Mouse (Mus musculus) cerebellum, postnatal 10 days (tissue): ENCODE data around the gene Dut.

Experiments used
- DNase-seq, 2 experiments: peaks; one replicate each; pipeline ENCODE4 v3.0.0; 2021; ENCODE audit warnings: mixed read lengths in 2 of 2

The Dut gene

GRCm38 (mm10) chr2:125247108-125247961 lies at the start of gene Dut:
Dut (plus strand) TSS chr2:125247190.
- DNase-seq: peak; percentile 96 to 99

- peak; percentile 48 to 54 for DNase-seq
Measured at GRCm38 (mm10) chr2:125208894-125209596, 37.9 kb upstream of the Dut start.

GRCm38 (mm10) chr2:125211831-125212510 lies 35.0 kb upstream of the Dut start:
- DNase-seq: peak; percentile 65 to 66

GRCm38 (mm10) chr2:125214592-125214991 lies 32.4 kb upstream of the Dut start:
- peak; percentile 89 to 94 for DNase-seq

GRCm38 (mm10) chr2:125217286-125217685 lies 29.7 kb upstream of the Dut start:
- peak in 1 of 2 experiments; percentile 8 for DNase-seq

- peak; percentile 71 to 73 for DNase-seq
Measured at GRCm38 (mm10) chr2:125218566-125218965, 28.4 kb upstream of the Dut start.

- DNase-seq: no peak
Measured at GRCm38 (mm10) chr2:125219268-125219667, 27.7 kb upstream of the Dut start.

- DNase-seq: no peak
Measured at GRCm38 (mm10) chr2:125221673-125222072, 25.3 kb upstream of the Dut start.

GRCm38 (mm10) chr2:125228472-125229409 lies 18.2 kb upstream of the Dut start:
- no peak for DNase-seq

GRCm38 (mm10) chr2:125232183-125232582 lies 14.8 kb upstream of the Dut start:
- DNase-seq: no peak

- DNase-seq: no peak
Measured at GRCm38 (mm10) chr2:125233537-125233936, 13.5 kb upstream of the Dut start.

- DNase-seq: no peak
Measured at GRCm38 (mm10) chr2:125234049-125234448, 12.9 kb upstream of the Dut start.

GRCm38 (mm10) chr2:125245545-125246285 lies 1.3 kb upstream of the Dut start:
- no peak for DNase-seq

- no peak for DNase-seq
Measured at GRCm38 (mm10) chr2:125246669-125247068, 321 bp upstream of the Dut start.

- no peak for DNase-seq
Measured at GRCm38 (mm10) chr2:125247962-125248235, 909 bp downstream of the Dut start.

- no peak for DNase-seq
Measured at GRCm38 (mm10) chr2:125248256-125248655, 1.3 kb downstream of the Dut start.

- DNase-seq: no peak
Measured at GRCm38 (mm10) chr2:125249339-125249738, 2.3 kb downstream of the Dut start.

- DNase-seq: peak in 1 of 2 experiments; percentile 43
Measured at GRCm38 (mm10) chr2:125249874-125250273, 2.9 kb downstream of the Dut start.

- no peak for DNase-seq
Measured at GRCm38 (mm10) chr2:125251781-125252180, 4.8 kb downstream of the Dut start.

- peak; percentile 75 to 80 for DNase-seq
Measured at GRCm38 (mm10) chr2:125252275-125252674, 5.3 kb downstream of the Dut start.

- DNase-seq: no peak
Measured at GRCm38 (mm10) chr2:125253699-125254098, 6.7 kb downstream of the Dut start.

GRCm38 (mm10) chr2:125254630-125255029 lies 7.6 kb downstream of the Dut start:
- no peak for DNase-seq
